Mouse (Mus musculus) cerebellum, adult (tissue): ENCODE measurements at regions not wholly inside any gene's neighbourhood (a gene's known extent, or its start where the extent isn't known, plus 50 kb on each side); places are given as distances from the start of the nearest gene placed in this dataset.

ENCODE experiments used
- ATAC-seq: cut with Nextera tagmentation; 2 replicates; pipeline ENCODE4 v1.9.2; 2017; ENCODE audit warnings: mild to moderate bottlenecking, moderate library complexity, mixed read lengths; ENCODE audit not compliant: insufficient number of reproducible peaks, low FRiP score, low TSS enrichment

DNA sequence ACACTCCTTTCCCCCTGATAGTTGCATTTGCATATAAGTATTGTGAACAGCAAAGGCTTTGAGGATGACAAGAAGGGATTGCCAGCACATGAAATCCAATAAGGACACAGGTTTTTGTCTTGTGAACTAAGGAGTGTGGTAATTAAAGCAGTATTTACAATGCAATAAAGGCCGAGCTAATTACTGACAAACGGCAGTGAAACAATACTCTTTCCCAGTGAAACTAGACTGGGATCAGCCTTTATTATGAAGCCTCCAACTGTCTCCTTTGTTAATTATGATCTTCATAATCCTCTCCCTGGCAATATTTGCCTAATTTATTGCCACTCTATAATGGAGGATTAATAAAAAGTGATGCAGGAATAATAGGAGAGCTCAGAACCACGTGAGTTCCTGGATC, 704.2 kb upstream of the Api5 start:
- ATAC-seq, result no peak

DNA sequence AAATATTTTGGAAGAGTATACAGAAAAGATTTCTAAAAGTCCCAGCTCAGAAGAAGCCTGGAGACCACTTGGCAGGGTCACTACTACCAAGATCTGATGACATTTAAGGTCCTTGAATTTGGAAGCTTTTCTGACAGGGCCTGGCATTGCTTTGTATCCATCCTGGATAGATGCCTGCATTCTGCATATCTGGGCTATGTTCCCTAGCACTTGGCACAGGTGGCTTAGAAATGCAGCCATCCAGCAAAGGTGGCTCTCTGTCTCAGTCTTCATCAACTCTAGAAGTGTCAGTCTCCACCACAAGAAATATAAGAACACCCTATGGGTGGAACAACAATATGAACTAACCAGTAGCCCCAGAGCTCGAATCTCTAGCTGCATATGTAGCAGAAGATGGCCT, 702.2 kb upstream of the Api5 start:
- peak; percentile 92 for ATAC-seq

DNA sequence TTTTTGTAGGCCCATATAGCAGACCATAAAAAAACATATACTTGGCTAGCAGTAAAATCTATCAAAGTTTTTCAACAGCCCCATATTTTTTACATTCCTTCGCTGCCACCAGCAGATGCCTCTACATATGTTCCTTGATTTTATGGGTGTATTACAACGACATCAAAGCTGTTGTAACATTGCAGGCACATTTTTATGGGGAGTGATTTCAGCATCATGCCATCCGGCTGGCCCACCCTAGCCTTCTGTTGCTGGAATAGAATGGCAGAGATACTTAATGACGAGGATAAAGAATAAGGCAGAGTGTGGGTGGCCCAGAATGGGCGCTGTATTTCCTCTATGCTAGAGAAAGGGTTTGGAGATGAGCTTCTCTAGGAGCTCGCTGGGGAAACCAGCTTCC, 698.7 kb upstream of the Api5 start:
- no peak for ATAC-seq

DNA sequence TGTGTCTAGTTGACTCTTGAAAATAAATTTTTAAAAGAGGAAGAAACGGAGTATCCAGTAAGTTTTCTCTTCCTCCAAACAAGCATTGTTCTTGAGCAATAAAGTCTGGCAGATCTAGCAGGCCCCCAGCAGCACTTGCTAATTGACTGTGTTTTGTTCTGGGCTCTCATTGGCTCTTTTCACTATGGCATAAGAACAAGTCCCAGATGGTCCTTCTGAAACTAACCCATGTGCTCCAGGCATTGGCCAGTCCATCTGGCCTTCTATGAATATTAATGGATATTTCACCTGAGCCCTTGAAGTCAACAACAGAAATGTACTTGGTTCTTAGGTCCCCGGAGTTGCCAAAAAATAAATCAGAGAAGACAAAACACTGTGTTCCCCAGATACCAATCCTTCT, 693.2 kb upstream of the Api5 start:
- peak; percentile 78 for ATAC-seq

DNA sequence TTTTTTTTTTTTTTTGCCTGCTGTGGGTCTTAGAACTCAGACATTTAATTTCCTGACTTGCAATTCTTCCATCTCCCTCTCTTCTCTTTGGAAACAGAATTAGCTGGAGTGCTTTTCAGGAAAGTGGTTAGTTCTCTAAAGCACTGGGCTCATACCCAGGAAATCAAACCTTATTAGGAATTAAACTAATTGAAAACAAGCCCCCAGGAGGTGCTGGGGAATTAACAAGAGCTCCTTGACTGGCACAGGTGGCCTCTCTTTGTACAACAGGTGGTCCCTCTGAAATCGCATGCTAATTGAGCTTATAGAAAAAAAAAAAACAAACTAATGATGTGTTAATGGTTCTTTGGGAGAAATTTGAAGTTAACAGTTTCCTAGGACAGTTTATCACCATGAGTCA, 690.8 kb upstream of the Api5 start:
- no peak for ATAC-seq

- no peak for ATAC-seq
These were observed 681.6 kb upstream of the Api5 start for GRCm38 (mm10) chr2:95119544-95119943.

DNA sequence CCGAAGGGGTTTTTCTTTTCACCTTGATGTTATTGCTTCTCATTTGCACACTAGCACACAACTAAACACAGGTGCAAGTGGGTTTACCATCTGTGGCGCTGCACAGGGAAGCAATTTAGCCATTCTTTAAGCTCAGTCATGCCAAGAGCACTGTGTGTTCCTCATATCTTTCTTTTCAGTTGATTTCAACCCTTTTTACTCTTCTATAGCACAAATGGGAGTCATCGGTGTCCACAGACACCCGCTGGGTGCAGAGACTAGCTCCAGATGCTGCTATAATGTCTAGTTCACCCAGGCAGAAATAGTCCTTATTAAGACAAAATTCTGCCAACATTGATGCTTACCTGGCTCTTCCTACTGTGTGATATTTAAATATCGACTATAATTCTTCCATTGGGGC, 659.1 kb upstream of the Api5 start:
- peak; percentile 80 for ATAC-seq

GRCm38 (mm10) chr2:95054636-95055035, 616.7 kb upstream of the Api5 start:
- no peak for ATAC-seq

- no peak for ATAC-seq
These were observed 615.9 kb upstream of the Api5 start for GRCm38 (mm10) chr2:95053866-95054265.
